ENCODE assay signal across 8 mouse cellular contexts in the genomic region with DNA sequence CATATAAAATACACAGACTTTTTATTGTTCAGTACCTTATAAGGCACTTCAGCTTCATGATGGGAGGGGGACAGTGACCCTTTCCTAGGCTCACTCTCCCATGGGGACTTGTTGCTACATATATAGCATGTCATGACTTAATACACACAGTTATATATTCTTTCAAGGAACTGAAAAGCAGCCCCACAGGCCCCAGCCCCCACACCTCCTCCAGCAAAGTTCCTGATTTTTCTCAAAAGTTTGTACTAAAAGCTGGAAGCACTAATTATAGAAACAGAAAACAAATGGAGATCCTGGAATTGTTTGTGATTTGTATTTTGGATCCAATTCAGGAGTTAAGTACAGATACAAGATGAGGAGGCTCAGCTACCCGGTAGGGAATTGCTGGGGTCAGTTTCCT. TPM values are rescaled to one million over a fixed set of nuclear protein-coding genes. Genes with fewer than 3 reads are reported as not detected.
DNase-seq lines count a peak whose midpoint lies in the region; ATAC-seq and TF ChIP-seq lines count a peak whose summit lies in the region.

No protein-coding gene starts in this region.

- peaks cover 4% of the 10 kb centered on the region; the same call in 1 of the 2 replicates for H3K9me3 ChIP-seq in kidney, embryonic 16.5 days (ENCODE audit: low read length)
- H3K9me3 ChIP-seq in embryonic facial prominence, embryonic 14.5 days (ENCODE audit: control insufficient read depth, low read length) = no peaks in the 10 kb centered on the region
- no peaks in the 10 kb centered on the region for H3K9me3 ChIP-seq in hindbrain, postnatal 0 days (ENCODE audit: low read length)
- H3K9me3 ChIP-seq in midbrain, postnatal 0 days (ENCODE audit: low read length) = no peaks in the 10 kb centered on the region

- peak overlapping the region; percentile 90 for H3K27ac ChIP-seq in kidney, embryonic 16.5 days (ENCODE audit: low read length)
- H3K27ac ChIP-seq in embryonic facial prominence, embryonic 14.5 days (replicated peaks; ENCODE audit: low read depth, low read length) = peak overlapping the region; percentile 86
- peak overlapping the region; percentile 64 for H3K27ac ChIP-seq in hindbrain, postnatal 0 days
- H3K27ac ChIP-seq in midbrain, postnatal 0 days (ENCODE audit: low read depth, low read length) = peak overlapping the region; percentile 47; the same call in 1 of the 2 replicates

- peaks cover 44% of the 10 kb centered on the region for H3K36me3 ChIP-seq in kidney, embryonic 16.5 days (ENCODE audit: insufficient read depth, low read length)
- peaks cover 85% of the 10 kb centered on the region for H3K36me3 ChIP-seq in embryonic facial prominence, embryonic 14.5 days (ENCODE audit: control insufficient read depth, insufficient read depth, low read length)
- H3K36me3 ChIP-seq in hindbrain, postnatal 0 days (ENCODE audit: insufficient read depth, low read length) = peaks cover 26% of the 10 kb centered on the region
- H3K36me3 ChIP-seq in midbrain, postnatal 0 days (ENCODE audit: insufficient read depth, low read length) = peaks cover 21% of the 10 kb centered on the region

- TF ChIP-seq CTCF in hindbrain, postnatal 0 days (IDR thresholded peaks at IDR 0.05; ENCODE audit: low read depth) = no peak
- TF ChIP-seq CTCF in midbrain, postnatal 0 days (IDR thresholded peaks at IDR 0.05) = no peak

- H3K4me1 ChIP-seq in kidney, embryonic 16.5 days (ENCODE audit: insufficient read depth, low read length) = peaks cover 61% of the 10 kb centered on the region
- peaks cover 48% of the 10 kb centered on the region for H3K4me1 ChIP-seq in embryonic facial prominence, embryonic 14.5 days (ENCODE audit: control insufficient read depth, insufficient read depth, low read length)
- H3K4me1 ChIP-seq in hindbrain, postnatal 0 days (ENCODE audit: insufficient read depth, low read length) = peaks cover 16% of the 10 kb centered on the region
- peaks cover 9% of the 10 kb centered on the region for H3K4me1 ChIP-seq in midbrain, postnatal 0 days (ENCODE audit: insufficient read depth, low read length)

- ATAC-seq in kidney, embryonic 16.5 days (ENCODE audit: low FRiP score, low TSS enrichment) = 0 out of 2 replicates have a peak, but pooled peaks have one; percentile 10
- ATAC-seq in embryonic facial prominence, embryonic 14.5 days (ENCODE audit: low read depth) = no peak
- ATAC-seq in hindbrain, postnatal 0 days = no peak
- no peak for ATAC-seq in midbrain, postnatal 0 days (ENCODE audit: low FRiP score)

- 0 out of 2 replicates have a peak overlapping the region, but pooled peaks have one; percentile 9 for H3K4me3 ChIP-seq in kidney, embryonic 16.5 days (ENCODE audit: low read length)
- H3K4me3 ChIP-seq in embryonic facial prominence, embryonic 14.5 days (ENCODE audit: low read depth, low read length) = no peak overlapping the region
- H3K4me3 ChIP-seq in hindbrain, postnatal 0 days (ENCODE audit: low read length) = no peak overlapping the region
- H3K4me3 ChIP-seq in midbrain, postnatal 0 days (ENCODE audit: low read depth, low read length) = no peak overlapping the region

- H3K4me2 ChIP-seq in kidney, embryonic 16.5 days (replicated peaks; ENCODE audit: low read depth, low read length) = peak overlapping the region; percentile 38
- peak overlapping the region; percentile 36 for H3K4me2 ChIP-seq in embryonic facial prominence, embryonic 14.5 days (ENCODE audit: low read depth, low read length)
- 0 out of 2 replicates have a peak overlapping the region, but pooled peaks have one; percentile 4 for H3K4me2 ChIP-seq in hindbrain, postnatal 0 days (ENCODE audit: low read depth, low read length)
- H3K4me2 ChIP-seq in midbrain, postnatal 0 days (ENCODE audit: low read depth, low read length, poor library complexity, severe bottlenecking) = 0 out of 2 replicates have a peak overlapping the region, but pooled peaks have one; percentile 23

- WGBS in kidney, embryonic 16.5 days = 0% methylated on average over 1 of the region's 1 CpGs
- 38% methylated on average over 1 of the region's 1 CpGs for WGBS in embryonic facial prominence, embryonic 14.5 days
- WGBS in hindbrain, postnatal 0 days = 41% methylated on average over 1 of the region's 1 CpGs
- 46% methylated on average over 1 of the region's 1 CpGs for WGBS in midbrain, postnatal 0 days

- DNase-seq in kidney, postnatal 10 days = no peak
- no peak for DNase-seq in embryonic facial prominence, embryonic 14.5 days (ENCODE audit: low spot score)
- DNase-seq in hindbrain, postnatal 0 days (ENCODE audit: low spot score) = no peak
- no peak for DNase-seq in midbrain, postnatal 0 days (ENCODE audit: low spot score)
- DNase-seq in layer of hippocampus, adult 8-10 months (ENCODE audit: low spot score in 2 of 2) = no peak
- no peak for DNase-seq in thymus, postnatal 36 days
- DNase-seq in left cerebral cortex, adult 9 months (ENCODE audit: low spot score in 2 of 2) = no peak

- H3K27me3 ChIP-seq in kidney, embryonic 16.5 days (ENCODE audit: insufficient read depth, low read length) = no peaks in the 10 kb centered on the region
- no peaks in the 10 kb centered on the region for H3K27me3 ChIP-seq in embryonic facial prominence, embryonic 14.5 days (replicated peaks; ENCODE audit: control insufficient read depth, insufficient read depth, low read length)
- no peaks in the 10 kb centered on the region for H3K27me3 ChIP-seq in hindbrain, postnatal 0 days (ENCODE audit: insufficient read depth, low read length)
- H3K27me3 ChIP-seq in midbrain, postnatal 0 days (ENCODE audit: insufficient read depth, low read length) = no peaks in the 10 kb centered on the region

- H3K9ac ChIP-seq in kidney, embryonic 16.5 days (replicated peaks; ENCODE audit: low read length) = peak overlapping the region; percentile 50; the same call in 1 of the 2 replicates
- peak overlapping the region; percentile 12; the same call in 1 of the 2 replicates for H3K9ac ChIP-seq in embryonic facial prominence, embryonic 14.5 days (ENCODE audit: low read depth, low read length)
- no peak overlapping the region for H3K9ac ChIP-seq in hindbrain, postnatal 0 days (replicated peaks; ENCODE audit: low read length)
- no peak overlapping the region for H3K9ac ChIP-seq in midbrain, postnatal 0 days (replicated peaks; ENCODE audit: low read length, poor library complexity, severe bottlenecking)

RNA-seq across cellular contexts. Expression of a gene that starts 2.9 kb away (rescaled TPM):
- polyA plus RNA-seq in kidney, embryonic 16.5 days (2015; fragmentation: Nextera tagmentation; extraction: Ambion mirVana) = 18.2 and 28.2 TPM in 2 replicates
- 15.1 and 18.1 TPM in 2 replicates for polyA plus RNA-seq in embryonic facial prominence, embryonic 14.5 days (2014; fragmentation: Nextera tagmentation; extraction: Ambion mirVana)
- not detected in 2 replicates for total RNA-seq in hindbrain, postnatal 0 days (2014; rRNA removed)
- 13.4 and 19.4 TPM in 2 replicates for polyA plus RNA-seq in hindbrain, postnatal 0 days (2015; fragmentation: Nextera tagmentation; extraction: Ambion mirVana)
- total RNA-seq in midbrain, postnatal 0 days (2014; rRNA removed) = not detected in 2 replicates
- 9.8 and 10.8 TPM in 2 replicates for polyA plus RNA-seq in midbrain, postnatal 0 days (2015; fragmentation: Nextera tagmentation; extraction: Ambion mirVana)
- total RNA-seq in layer of hippocampus, adult 8-10 months (2022) = 1 to 10 TPM; 1.2 to 2.9 (median 1.8) TPM

RNA-seq across cellular contexts. Expression of a gene that starts 59.4 kb away (rescaled TPM):
- polyA plus RNA-seq in kidney, embryonic 16.5 days (2015; fragmentation: Nextera tagmentation; extraction: Ambion mirVana) = 743 and 1,325 TPM in 2 replicates
- polyA plus RNA-seq in embryonic facial prominence, embryonic 14.5 days (2014; fragmentation: Nextera tagmentation; extraction: Ambion mirVana) = 2,600 and 2,666 TPM in 2 replicates
- 1,738 and 1,782 TPM in 2 replicates for total RNA-seq in hindbrain, postnatal 0 days (2014; rRNA removed)
- 1,873 and 1,902 TPM in 2 replicates for polyA plus RNA-seq in hindbrain, postnatal 0 days (2015; fragmentation: Nextera tagmentation; extraction: Ambion mirVana)
- total RNA-seq in midbrain, postnatal 0 days (2014; rRNA removed) = 1,613 and 1,637 TPM in 2 replicates
- polyA plus RNA-seq in midbrain, postnatal 0 days (2015; fragmentation: Nextera tagmentation; extraction: Ambion mirVana) = 1,739 and 1,834 TPM in 2 replicates
- 1,000 to 10,000 TPM; 1,786 to 1,958 (median 1,837) TPM for total RNA-seq in layer of hippocampus, adult 8-10 months (2022)

Comparison
In these comparisons a context has a peak if more than half of its experiments do, and no peak if none do; other contexts are left out.
1. H3K9ac ChIP-seq: peak in kidney, embryonic 16.5 days (single experiment) and embryonic facial prominence, embryonic 14.5 days (single experiment); none in hindbrain, postnatal 0 days (single experiment) and midbrain, postnatal 0 days (single experiment).
2. Peak in every context shown above with its lines, with median percentiles within 50 percentile points of each other: H3K27ac ChIP-seq and H3K4me2 ChIP-seq.